Mouse (Mus musculus): ENCODE measurements around the gene Neurog3. TPM values are rescaled to one million over a fixed set of nuclear protein-coding genes. Genes with fewer than 3 reads are reported as not detected.
A peak's percentile ranks its signal among the peaks of the same experiment; 100 is the strongest.

Gene Neurog3
- polyA plus RNA-seq (2015; fragmentation: Nextera tagmentation; extraction: Ambion mirVana): not detected in 2 replicates

- Histone ChIP-seq H3K9ac (ENCODE audit: low read depth, low read length) (no peak within 1 kb of the TSS), H3K9me3 (replicated peaks; ENCODE audit: control insufficient read depth, low read length, poor library complexity, severe bottlenecking) (no peaks in the 10 kb centered on the region), H3K4me2 (ENCODE audit: low read length) (peak within 1 kb of the TSS; percentile 27; the same call in 1 of the 2 replicates), H3K27ac (ENCODE audit: low read length) (no peak within 1 kb of the TSS), H3K36me3 (ENCODE audit: control insufficient read depth, insufficient read depth, low read length) (no peaks in the 10 kb centered on the region), H3K4me1 (ENCODE audit: control insufficient read depth, insufficient read depth, low read length) (peaks cover 13% of the 10 kb centered on the region; the same call in 1 of the 2 replicates), H3K27me3 (ENCODE audit: control insufficient read depth, insufficient read depth, low read depth, low read length) (peaks cover 93% of the 10 kb centered on the region), H3K4me3 (ENCODE audit: low read depth, low read length) (peak within 1 kb of the TSS; percentile 11; the same call in 1 of the 2 replicates)
- no peak for ATAC-seq
- under 1% methylated on average over 29 of the region's 29 CpGs for WGBS
Measured at GRCm38 (mm10) chr10:62132691-62133281, at the start of gene Neurog3. Neurog3 (plus strand) TSS chr10:62133090.

- Histone ChIP-seq H3K4me1 (ENCODE audit: control insufficient read depth, insufficient read depth, low read length) (no peaks in the 10 kb centered on the region), H3K27me3 (ENCODE audit: control insufficient read depth, insufficient read depth, low read depth, low read length) (no peaks in the 10 kb centered on the region), H3K36me3 (ENCODE audit: control insufficient read depth, insufficient read depth, low read length) (no peaks in the 10 kb centered on the region), H3K9me3 (replicated peaks; ENCODE audit: control insufficient read depth, low read length, poor library complexity, severe bottlenecking) (no peaks in the 10 kb centered on the region), H3K4me2 (ENCODE audit: low read length) (no peak overlapping the region), H3K27ac (ENCODE audit: low read length) (no peak overlapping the region), H3K4me3 (ENCODE audit: low read depth, low read length) (no peak overlapping the region), H3K9ac (ENCODE audit: low read depth, low read length) (no peak overlapping the region)
- ATAC-seq: no peak
- 77% methylated on average over 2 of the region's 2 CpGs for WGBS
Measured at GRCm38 (mm10) chr10:62086044-62086443, 46.8 kb upstream of the Neurog3 start.

GRCm38 (mm10) chr10:62086826-62087225, 46.1 kb upstream of the Neurog3 start:
- H3K4me2 ChIP-seq (ENCODE audit: low read length): no peak overlapping the region
- H3K27me3 ChIP-seq (ENCODE audit: control insufficient read depth, insufficient read depth, low read depth, low read length): no peaks in the 10 kb centered on the region
- H3K9me3 ChIP-seq (replicated peaks; ENCODE audit: control insufficient read depth, low read length, poor library complexity, severe bottlenecking): no peaks in the 10 kb centered on the region
- H3K36me3 ChIP-seq (ENCODE audit: control insufficient read depth, insufficient read depth, low read length): no peaks in the 10 kb centered on the region
- no peak overlapping the region for H3K9ac ChIP-seq (ENCODE audit: low read depth, low read length)
- H3K4me3 ChIP-seq (ENCODE audit: low read depth, low read length): no peak overlapping the region
- H3K4me1 ChIP-seq (ENCODE audit: control insufficient read depth, insufficient read depth, low read length): no peaks in the 10 kb centered on the region
- 93% methylated on average over 5 of the region's 5 CpGs for WGBS
- H3K27ac ChIP-seq (ENCODE audit: low read length): no peak overlapping the region
- ATAC-seq: no peak

- no peak overlapping the region for H3K4me2 ChIP-seq (ENCODE audit: low read length)
- no peaks in the 10 kb centered on the region for H3K27me3 ChIP-seq (ENCODE audit: control insufficient read depth, insufficient read depth, low read depth, low read length)
- 88% methylated on average over 5 of the region's 5 CpGs for WGBS
- H3K27ac ChIP-seq (ENCODE audit: low read length): no peak overlapping the region
- H3K9ac ChIP-seq (ENCODE audit: low read depth, low read length): no peak overlapping the region
- H3K36me3 ChIP-seq (ENCODE audit: control insufficient read depth, insufficient read depth, low read length): no peaks in the 10 kb centered on the region
- ATAC-seq: no peak
- no peak overlapping the region for H3K4me3 ChIP-seq (ENCODE audit: low read depth, low read length)
- no peaks in the 10 kb centered on the region for H3K4me1 ChIP-seq (ENCODE audit: control insufficient read depth, insufficient read depth, low read length)
- no peaks in the 10 kb centered on the region for H3K9me3 ChIP-seq (replicated peaks; ENCODE audit: control insufficient read depth, low read length, poor library complexity, severe bottlenecking)
Measured at GRCm38 (mm10) chr10:62088411-62088810, 44.5 kb upstream of the Neurog3 start.

- Histone ChIP-seq H3K27ac (ENCODE audit: low read length) (no peak overlapping the region), H3K9me3 (replicated peaks; ENCODE audit: control insufficient read depth, low read length, poor library complexity, severe bottlenecking) (no peaks in the 10 kb centered on the region), H3K9ac (ENCODE audit: low read depth, low read length) (no peak overlapping the region), H3K4me3 (ENCODE audit: low read depth, low read length) (no peak overlapping the region), H3K36me3 (ENCODE audit: control insufficient read depth, insufficient read depth, low read length) (no peaks in the 10 kb centered on the region), H3K4me2 (ENCODE audit: low read length) (no peak overlapping the region), H3K4me1 (ENCODE audit: control insufficient read depth, insufficient read depth, low read length) (no peaks in the 10 kb centered on the region), H3K27me3 (ENCODE audit: control insufficient read depth, insufficient read depth, low read depth, low read length) (no peaks in the 10 kb centered on the region)
- 73% methylated on average over 7 of the region's 7 CpGs for WGBS
- ATAC-seq: no peak
Measured at GRCm38 (mm10) chr10:62089071-62089470, 43.8 kb upstream of the Neurog3 start.

GRCm38 (mm10) chr10:62089486-62089885, 43.4 kb upstream of the Neurog3 start:
- no peak for ATAC-seq
- Histone ChIP-seq H3K27me3 (ENCODE audit: control insufficient read depth, insufficient read depth, low read depth, low read length) (no peaks in the 10 kb centered on the region), H3K9me3 (replicated peaks; ENCODE audit: control insufficient read depth, low read length, poor library complexity, severe bottlenecking) (no peaks in the 10 kb centered on the region), H3K4me2 (ENCODE audit: low read length) (no peak overlapping the region), H3K36me3 (ENCODE audit: control insufficient read depth, insufficient read depth, low read length) (no peaks in the 10 kb centered on the region), H3K4me1 (ENCODE audit: control insufficient read depth, insufficient read depth, low read length) (no peaks in the 10 kb centered on the region), H3K4me3 (ENCODE audit: low read depth, low read length) (no peak overlapping the region), H3K9ac (ENCODE audit: low read depth, low read length) (no peak overlapping the region), H3K27ac (ENCODE audit: low read length) (no peak overlapping the region)

GRCm38 (mm10) chr10:62093903-62094302, 39.0 kb upstream of the Neurog3 start:
- no peaks in the 10 kb centered on the region for H3K9me3 ChIP-seq (replicated peaks; ENCODE audit: control insufficient read depth, low read length, poor library complexity, severe bottlenecking)
- no peak for ATAC-seq

GRCm38 (mm10) chr10:62094401-62094800, 38.5 kb upstream of the Neurog3 start:
- H3K27ac ChIP-seq (ENCODE audit: low read length): no peak overlapping the region
- 86% methylated on average over 6 of the region's 6 CpGs for WGBS
- H3K4me1 ChIP-seq (ENCODE audit: control insufficient read depth, insufficient read depth, low read length): peaks cover under 1% of the 10 kb centered on the region; the same call in 1 of the 2 replicates
- no peak overlapping the region for H3K4me2 ChIP-seq (ENCODE audit: low read length)
- ATAC-seq: no peak
- H3K4me3 ChIP-seq (ENCODE audit: low read depth, low read length): no peak overlapping the region
- H3K27me3 ChIP-seq (ENCODE audit: control insufficient read depth, insufficient read depth, low read depth, low read length): no peaks in the 10 kb centered on the region
- no peak overlapping the region for H3K9ac ChIP-seq (ENCODE audit: low read depth, low read length)
- no peaks in the 10 kb centered on the region for H3K9me3 ChIP-seq (replicated peaks; ENCODE audit: control insufficient read depth, low read length, poor library complexity, severe bottlenecking)
- H3K36me3 ChIP-seq (ENCODE audit: control insufficient read depth, insufficient read depth, low read length): no peaks in the 10 kb centered on the region

More at GRCm38 (mm10) chr10:62093903-62094302, 39.0 kb upstream of the Neurog3 start:
- no peak overlapping the region for H3K4me2 ChIP-seq (ENCODE audit: low read length)
- H3K27ac ChIP-seq (ENCODE audit: low read length): no peak overlapping the region
- 81% methylated on average over 7 of the region's 7 CpGs for WGBS
- H3K4me1 ChIP-seq (ENCODE audit: control insufficient read depth, insufficient read depth, low read length): no peaks in the 10 kb centered on the region; the same call in 1 of the 2 replicates
- H3K9ac ChIP-seq (ENCODE audit: low read depth, low read length): no peak overlapping the region
- no peaks in the 10 kb centered on the region for H3K36me3 ChIP-seq (ENCODE audit: control insufficient read depth, insufficient read depth, low read length)
- H3K4me3 ChIP-seq (ENCODE audit: low read depth, low read length): no peak overlapping the region
- H3K27me3 ChIP-seq (ENCODE audit: control insufficient read depth, insufficient read depth, low read depth, low read length): no peaks in the 10 kb centered on the region

GRCm38 (mm10) chr10:62099749-62100403, 33.0 kb upstream of the Neurog3 start:
- peak overlapping the region; percentile 97 for H3K27ac ChIP-seq (ENCODE audit: low read length)
- no peak overlapping the region for H3K4me2 ChIP-seq (ENCODE audit: low read length)
- H3K9me3 ChIP-seq (replicated peaks; ENCODE audit: control insufficient read depth, low read length, poor library complexity, severe bottlenecking): no peaks in the 10 kb centered on the region
- no peak overlapping the region for H3K9ac ChIP-seq (ENCODE audit: low read depth, low read length)
- no peaks in the 10 kb centered on the region for H3K27me3 ChIP-seq (ENCODE audit: control insufficient read depth, insufficient read depth, low read depth, low read length)
- H3K36me3 ChIP-seq (ENCODE audit: control insufficient read depth, insufficient read depth, low read length): no peaks in the 10 kb centered on the region
- H3K4me1 ChIP-seq (ENCODE audit: control insufficient read depth, insufficient read depth, low read length): peaks cover 24% of the 10 kb centered on the region
- no peak overlapping the region for H3K4me3 ChIP-seq (ENCODE audit: low read depth, low read length)
- peak; percentile 76 for ATAC-seq
- 32% methylated on average over 10 of the region's 10 CpGs for WGBS
